Mouse (Mus musculus) T-helper 17 cell (primary cell): ENCODE measurements around the gene Pdcl.

Experiments used
- in situ Hi-C, 2 experiments: fragments of 300-600 bp; cut with MboI, MseI; formaldehyde crosslinking; loops; 1 replicate in 1 of 2; 2 replicates in 1 of 2; pipeline ENCODE4 v1.15.1; 2025; ENCODE audit warnings: high pct_unique_total_duplicates in 2 of 2

Gene Pdcl

GRCm38 (mm10) chr2:37358633-37359540 lies at the start of gene Pdcl:
Gene Pdcl (minus strand): TSS chr2:37359332.
- in situ Hi-C loops = loop anchor here (10.0 to 25.0 kb wide), 3 partner anchors 1347 to 1853 kb away; no protein-coding TSS in a partner anchor

- in situ Hi-C loops = no loop called here
Measured at GRCm38 (mm10) chr2:37395539-37395938, 36.4 kb upstream of the Pdcl start.

DNA sequence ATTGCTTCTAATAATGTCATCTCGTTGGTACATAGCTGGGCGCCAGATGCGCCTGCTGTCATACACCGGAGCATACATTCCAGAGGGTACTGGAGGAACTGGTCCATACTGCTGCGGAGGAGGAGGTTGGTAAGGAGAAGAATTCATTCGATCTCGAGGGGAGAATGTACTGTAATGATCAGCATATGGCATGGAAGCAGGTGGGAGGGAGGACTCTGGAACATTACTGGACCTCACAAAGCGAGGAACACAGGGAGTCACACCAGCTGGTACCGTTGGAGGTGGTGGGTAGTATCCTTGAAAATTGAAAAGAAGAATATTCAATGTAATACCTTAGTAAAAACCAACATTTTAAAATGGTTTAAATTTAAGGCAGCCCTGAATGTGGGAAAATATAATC lies 23.8 kb upstream of the Pdcl start:
- in situ Hi-C loops = loop anchor here in 1 of 2 experiments (10.0 kb wide), 1 partner anchor 102 kb away; no protein-coding TSS in a partner anchor

GRCm38 (mm10) chr2:37380189-37380588 lies 21.1 kb upstream of the Pdcl start:
- in situ Hi-C loops = loop anchor here in 1 of 2 experiments (10.0 kb wide), 1 partner anchor 105 kb away; no protein-coding TSS in a partner anchor

DNA sequence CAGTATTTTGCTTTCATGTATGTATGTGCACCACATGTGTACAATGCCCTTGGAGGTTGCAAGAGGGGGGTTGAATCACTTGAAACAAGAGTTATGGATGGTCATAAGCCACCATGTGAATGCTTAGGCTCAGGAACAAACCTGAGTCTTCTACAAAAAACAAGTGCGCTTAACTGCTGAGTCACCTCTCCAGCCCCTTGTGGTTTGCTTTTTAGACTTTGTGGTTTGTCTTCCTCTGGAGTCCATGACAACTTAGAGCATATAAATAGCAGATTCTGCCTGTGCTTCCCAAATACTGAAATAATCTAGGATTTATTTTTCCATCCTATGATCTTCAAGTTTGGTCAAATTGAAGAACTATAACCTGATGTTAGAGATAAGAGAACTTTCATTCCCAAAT lies 16.9 kb upstream of the Pdcl start:
- in situ Hi-C loops = loop anchor here in 1 of 2 experiments (5.0 kb wide), 1 partner anchor 36 kb away; no protein-coding TSS in a partner anchor

- in situ Hi-C loops = loop anchor here in 1 of 2 experiments (25.0 kb wide), 2 partner anchors 1358 to 1842 kb away; no protein-coding TSS in a partner anchor
Measured at GRCm38 (mm10) chr2:37370651-37371050, 11.5 kb upstream of the Pdcl start.

DNA sequence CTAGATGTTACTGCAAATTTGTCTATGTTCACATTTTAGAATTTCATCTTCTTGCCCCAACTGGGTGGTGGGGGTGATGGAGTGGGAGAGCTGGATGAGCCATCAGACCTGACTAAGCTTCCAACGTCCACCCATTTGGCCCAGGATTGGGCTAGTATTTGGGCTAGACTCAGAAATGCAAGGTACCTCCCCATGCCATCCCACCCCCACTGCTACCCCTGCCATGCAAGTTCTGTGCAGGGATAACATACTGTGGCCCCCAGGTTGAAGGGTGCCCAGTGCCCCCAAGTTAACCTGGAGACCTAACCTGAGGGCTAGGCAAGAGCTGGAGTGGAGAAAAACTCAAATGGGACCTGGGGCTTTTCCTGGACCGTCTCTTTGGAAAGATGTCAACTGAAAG lies 776 bp upstream of the Pdcl start:
- in situ Hi-C loops = loop anchor here (5.0 to 25.0 kb wide), 4 partner anchors 87 to 1852 kb away; no protein-coding TSS in a partner anchor

GRCm38 (mm10) chr2:37355571-37355970 lies 3.6 kb downstream of the Pdcl start:
- in situ Hi-C loops = loop anchor here (10.0 to 25.0 kb wide), 3 partner anchors 1343 to 1857 kb away; no protein-coding TSS in a partner anchor

DNA sequence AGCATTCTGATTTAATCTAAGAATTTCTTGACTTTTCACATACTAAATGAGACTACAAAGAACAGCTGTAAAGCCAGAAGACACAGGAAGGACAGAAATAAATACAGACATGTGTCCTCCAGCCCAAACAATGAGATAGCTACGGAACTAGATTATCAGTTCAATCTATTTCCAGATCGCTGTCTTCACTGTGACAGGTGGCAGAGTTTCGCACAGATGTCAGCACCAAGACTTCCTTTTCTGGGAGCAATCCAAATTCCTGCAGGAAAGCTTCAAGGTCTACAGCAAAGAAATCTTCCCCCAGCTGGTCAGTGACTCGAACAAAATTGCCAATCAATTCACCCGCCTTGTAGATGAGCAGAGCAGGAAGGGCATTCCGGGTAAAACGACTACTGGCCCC lies 7.5 kb downstream of the Pdcl start:
- in situ Hi-C loops = loop anchor here (10.0 to 25.0 kb wide), 3 partner anchors 1339 to 1861 kb away; no protein-coding TSS in a partner anchor

- in situ Hi-C loops = no loop called here
Measured at GRCm38 (mm10) chr2:37338497-37339187, 20.5 kb downstream of the Pdcl start.

DNA sequence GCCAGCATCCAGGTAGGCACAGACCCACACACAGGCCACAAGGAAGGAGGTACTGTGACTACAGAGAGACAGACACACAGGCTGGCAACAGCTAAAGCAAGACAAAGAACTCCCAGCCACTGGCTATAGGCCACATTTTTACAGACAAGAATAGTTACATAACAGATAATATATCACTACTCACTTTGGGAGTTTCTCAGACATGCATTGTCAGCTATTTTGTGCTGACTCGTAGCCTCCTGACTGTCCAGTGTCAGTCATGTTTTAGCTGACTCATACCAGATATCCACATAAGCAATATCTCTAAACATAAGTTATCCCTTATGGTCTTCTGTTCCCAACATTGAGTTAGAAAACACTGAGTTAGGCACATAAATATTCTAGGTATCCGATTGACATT lies 25.8 kb downstream of the Pdcl start:
- in situ Hi-C loops = no loop called here

DNA sequence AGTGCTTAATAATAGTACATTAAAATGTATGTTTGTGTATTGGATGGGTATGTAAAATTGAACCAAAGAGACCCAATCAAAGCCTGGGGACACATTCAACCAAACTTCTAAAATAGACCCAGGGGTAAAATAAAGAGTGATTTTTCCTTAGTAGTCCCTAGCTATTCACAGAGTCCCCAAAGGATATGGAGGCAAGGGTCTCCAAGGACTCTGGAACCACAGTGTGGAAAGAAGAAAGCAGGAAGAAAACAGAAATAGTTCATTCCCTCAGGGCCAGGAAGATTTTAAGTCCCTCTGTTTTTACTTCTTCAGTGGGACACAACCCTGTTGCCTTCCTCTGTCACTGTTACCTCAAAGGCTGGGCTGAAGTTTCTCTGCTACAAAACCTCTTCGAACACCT lies 32.9 kb downstream of the Pdcl start, which contains the start of gene Olfr368:
Gene Olfr368, plus strand, starts transcription at position 301 of the 400 bp plus-strand sequence.
- in situ Hi-C loops = no loop called here
